ENCODE assay signal across 11 mouse cellular contexts in the genomic region with DNA sequence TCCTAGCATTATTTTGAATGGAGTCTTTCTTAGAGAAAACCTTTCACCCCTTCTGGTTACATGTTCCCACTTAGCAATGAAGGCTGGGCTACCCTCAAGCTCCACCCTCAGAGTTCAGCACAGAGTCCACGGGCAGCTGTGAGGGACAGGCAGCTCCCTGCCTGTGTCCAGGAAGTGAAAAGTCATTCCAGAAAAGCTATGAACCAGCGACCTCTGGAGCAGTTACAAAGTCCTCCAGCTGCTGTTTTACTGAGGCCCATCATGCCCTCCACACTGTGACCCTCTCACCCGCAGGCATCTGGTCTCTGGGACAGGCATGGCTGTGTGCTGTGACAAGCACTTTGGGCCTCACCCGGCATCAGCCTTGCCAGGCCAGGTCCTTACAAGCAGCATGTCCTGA. TPM values are rescaled to one million over a fixed set of nuclear protein-coding genes. Genes with fewer than 3 reads are reported as not detected.
DNase-seq lines count a peak whose midpoint lies in the region; ATAC-seq and TF ChIP-seq lines count a peak whose summit lies in the region.
"Had no signal": no experiment of that assay in that cellular context is flagged by ENCODE, and none has a peak within 500 bp of the region (broad histone marks: within the 10 kb centered on the region; RNA-seq: fewer than 3 reads in every experiment).

No protein-coding gene starts in this region.

- 51% methylated on average over 4 of the region's 4 CpGs for WGBS in midbrain, embryonic 11.5 days
- 51% methylated on average over 4 of the region's 4 CpGs for WGBS in midbrain, embryonic 15.5 days
- 15% methylated on average over 4 of the region's 4 CpGs for WGBS in kidney, embryonic 14.5 days
- WGBS in liver, embryonic 16.5 days (ENCODE audit: insufficient replicate concordance): 27% methylated on average over 4 of the region's 4 CpGs
- WGBS in midbrain, postnatal 0 days: 54% methylated on average over 4 of the region's 4 CpGs

- no peaks in the 10 kb centered on the region for H3K9me3 ChIP-seq in midbrain, embryonic 11.5 days (ENCODE audit: control insufficient read depth, low read length)
- no peaks in the 10 kb centered on the region for H3K9me3 ChIP-seq in midbrain, embryonic 15.5 days
- no peaks in the 10 kb centered on the region for H3K9me3 ChIP-seq in kidney, embryonic 14.5 days (ENCODE audit: control insufficient read depth, low read length)
- H3K9me3 ChIP-seq in liver, embryonic 16.5 days (replicated peaks; ENCODE audit: control insufficient read depth, low read length): no peaks in the 10 kb centered on the region
- H3K9me3 ChIP-seq in midbrain, postnatal 0 days (ENCODE audit: low read length): no peaks in the 10 kb centered on the region
- H3K9me3 ChIP-seq: forebrain, embryonic 10.5 days; midbrain, embryonic 12.5 days had no signal

- H3K4me3 ChIP-seq in midbrain, embryonic 11.5 days (ENCODE audit: low read depth, low read length): no peak overlapping the region
- no peak overlapping the region for H3K4me3 ChIP-seq in midbrain, embryonic 15.5 days
- no peak overlapping the region for H3K4me3 ChIP-seq in kidney, embryonic 14.5 days (ENCODE audit: low read length)
- no peak overlapping the region for H3K4me3 ChIP-seq in liver, embryonic 16.5 days (ENCODE audit: low read depth, low read length)
- no peak overlapping the region for H3K4me3 ChIP-seq in midbrain, postnatal 0 days (ENCODE audit: low read depth, low read length)
- H3K4me3 ChIP-seq: forebrain, embryonic 10.5 days; midbrain, embryonic 12.5 days had no signal

- H3K27ac ChIP-seq in midbrain, embryonic 11.5 days (ENCODE audit: low read depth, low read length): no peak overlapping the region
- H3K27ac ChIP-seq in midbrain, embryonic 15.5 days: no peak overlapping the region
- peak overlapping the region; percentile 65; the same call in 1 of the 2 replicates for H3K27ac ChIP-seq in kidney, embryonic 14.5 days (ENCODE audit: low read depth, low read length)
- peak overlapping the region; percentile 73 for H3K27ac ChIP-seq in liver, embryonic 16.5 days (ENCODE audit: low read length)
- H3K27ac ChIP-seq in midbrain, postnatal 0 days (ENCODE audit: low read depth, low read length): no peak overlapping the region
- H3K27ac ChIP-seq: forebrain, embryonic 10.5 days; midbrain, embryonic 12.5 days had no signal

- DNase-seq in midbrain, embryonic 11.5 days (ENCODE audit: low spot score, missing footprints): peak; percentile 80
- DNase-seq in yolk sac, embryonic 10.5 days (ENCODE audit: low spot score): peak; percentile 78
- DNase-seq in midbrain, postnatal 0 days (ENCODE audit: low spot score): no peak
- no peak for DNase-seq in right cerebral cortex, postnatal 4 days
- DNase-seq: retina, postnatal 1 day had no signal

- ATAC-seq in midbrain, embryonic 11.5 days (ENCODE audit: low FRiP score): no peak
- no peak for ATAC-seq in midbrain, embryonic 15.5 days (replicated peaks)
- peak; percentile 41; the same call in 1 of the 2 replicates for ATAC-seq in kidney, embryonic 14.5 days (ENCODE audit: low FRiP score, low TSS enrichment)
- peak; percentile 76 for ATAC-seq in liver, embryonic 16.5 days (ENCODE audit: low read depth)
- no peak for ATAC-seq in megakaryocyte-erythroid progenitor cell, adult 5-6 weeks (replicated peaks; ENCODE audit: low FRiP score, low TSS enrichment, poor library complexity, severe bottlenecking)
- no peak for ATAC-seq in midbrain, postnatal 0 days (ENCODE audit: low FRiP score)

- no peak overlapping the region for H3K4me2 ChIP-seq in midbrain, embryonic 11.5 days
- H3K4me2 ChIP-seq in midbrain, embryonic 15.5 days: no peak overlapping the region
- no peak overlapping the region for H3K4me2 ChIP-seq in kidney, embryonic 14.5 days (replicated peaks; ENCODE audit: low read depth, low read length)
- no peak overlapping the region for H3K4me2 ChIP-seq in liver, embryonic 16.5 days (ENCODE audit: low read depth, low read length)
- H3K4me2 ChIP-seq in midbrain, postnatal 0 days (ENCODE audit: low read depth, low read length, poor library complexity, severe bottlenecking): no peak overlapping the region
- H3K4me2 ChIP-seq: midbrain, embryonic 12.5 days had no signal

- TF ChIP-seq CTCF in midbrain, postnatal 0 days (IDR thresholded peaks at IDR 0.05): no peak

- H3K4me1 ChIP-seq in midbrain, embryonic 11.5 days (ENCODE audit: control insufficient read depth, insufficient read depth, low read length): peaks cover 9% of the 10 kb centered on the region
- peaks cover 14% of the 10 kb centered on the region for H3K4me1 ChIP-seq in midbrain, embryonic 15.5 days
- H3K4me1 ChIP-seq in kidney, embryonic 14.5 days (ENCODE audit: control insufficient read depth, insufficient read depth, low read length): peaks cover 30% of the 10 kb centered on the region
- H3K4me1 ChIP-seq in liver, embryonic 16.5 days (ENCODE audit: control insufficient read depth, low read depth, low read length): peaks cover 15% of the 10 kb centered on the region
- peaks cover 4% of the 10 kb centered on the region; the same call in 1 of the 2 replicates for H3K4me1 ChIP-seq in midbrain, postnatal 0 days (ENCODE audit: insufficient read depth, low read length)

- no peak overlapping the region for H3K9ac ChIP-seq in midbrain, embryonic 11.5 days (ENCODE audit: low read length)
- H3K9ac ChIP-seq in midbrain, embryonic 15.5 days: no peak overlapping the region
- no peak overlapping the region for H3K9ac ChIP-seq in kidney, embryonic 14.5 days (ENCODE audit: low read depth, low read length)
- no peak overlapping the region for H3K9ac ChIP-seq in liver, embryonic 16.5 days (ENCODE audit: low read depth, low read length)
- H3K9ac ChIP-seq in midbrain, postnatal 0 days (replicated peaks; ENCODE audit: low read length, poor library complexity, severe bottlenecking): no peak overlapping the region
- H3K9ac ChIP-seq: midbrain, embryonic 12.5 days had no signal

- peaks cover 39% of the 10 kb centered on the region for H3K27me3 ChIP-seq in midbrain, embryonic 11.5 days (ENCODE audit: control insufficient read depth, insufficient read depth, low read length)
- peaks cover 38% of the 10 kb centered on the region for H3K27me3 ChIP-seq in midbrain, embryonic 15.5 days (replicated peaks)
- peaks cover 4% of the 10 kb centered on the region; the same call in 1 of the 2 replicates for H3K27me3 ChIP-seq in kidney, embryonic 14.5 days (ENCODE audit: control insufficient read depth, insufficient read depth, low read length)
- peaks cover 37% of the 10 kb centered on the region for H3K27me3 ChIP-seq in liver, embryonic 16.5 days (ENCODE audit: control insufficient read depth, insufficient read depth, low read depth, low read length)
- H3K27me3 ChIP-seq in midbrain, postnatal 0 days (ENCODE audit: insufficient read depth, low read length): peaks cover 24% of the 10 kb centered on the region

- no peaks in the 10 kb centered on the region; the same call in 1 of the 2 replicates for H3K36me3 ChIP-seq in midbrain, embryonic 11.5 days (ENCODE audit: control insufficient read depth, insufficient read depth, low read length)
- no peaks in the 10 kb centered on the region for H3K36me3 ChIP-seq in midbrain, embryonic 15.5 days (replicated peaks)
- no peaks in the 10 kb centered on the region for H3K36me3 ChIP-seq in kidney, embryonic 14.5 days (ENCODE audit: control insufficient read depth, insufficient read depth, low read length)
- H3K36me3 ChIP-seq in liver, embryonic 16.5 days (ENCODE audit: control insufficient read depth, insufficient read depth): no peaks in the 10 kb centered on the region
- H3K36me3 ChIP-seq in midbrain, postnatal 0 days (ENCODE audit: insufficient read depth, low read length): no peaks in the 10 kb centered on the region
- H3K36me3 ChIP-seq: forebrain, embryonic 10.5 days; midbrain, embryonic 12.5 days had no signal

RNA-seq across cellular contexts. Expression of a gene that starts 5.4 kb away (rescaled TPM):
- 0.63 and 0.65 TPM in 2 replicates for polyA plus RNA-seq in midbrain, embryonic 11.5 days (2014; fragmentation: Nextera tagmentation; extraction: Ambion mirVana)
- polyA plus RNA-seq in midbrain, embryonic 15.5 days (2015; fragmentation: Nextera tagmentation; extraction: Ambion mirVana): 0.71 and 1.3 TPM in 2 replicates
- polyA plus RNA-seq in kidney, embryonic 14.5 days (2014; fragmentation: Nextera tagmentation; extraction: Ambion mirVana): 19.5 TPM in 2 replicates
- polyA plus RNA-seq in liver, embryonic 16.5 days (2015; fragmentation: Nextera tagmentation; extraction: Ambion mirVana): 6.3 and 7.4 TPM in 2 replicates
- 0.35 TPM in 1 of 2 replicates, not detected in the other for total RNA-seq in megakaryocyte-erythroid progenitor cell, adult 5-6 weeks (2014; fragmentation: Nextera tagmentation)
- total RNA-seq in megakaryocyte-erythroid progenitor cell, adult 5-6 weeks (2017): not detected in 2 replicates
- 0.28 and 0.60 TPM in 2 replicates for total RNA-seq in midbrain, postnatal 0 days (2014; rRNA removed)
- polyA plus RNA-seq in midbrain, postnatal 0 days (2015; fragmentation: Nextera tagmentation; extraction: Ambion mirVana): 0.58 and 0.72 TPM in 2 replicates

RNA-seq across cellular contexts. Expression of a gene that starts 24.2 kb away (rescaled TPM):
- 94.2 and 94.8 TPM in 2 replicates for polyA plus RNA-seq in midbrain, embryonic 11.5 days (2014; fragmentation: Nextera tagmentation; extraction: Ambion mirVana)
- 140 and 153 TPM in 2 replicates for polyA plus RNA-seq in midbrain, embryonic 15.5 days (2015; fragmentation: Nextera tagmentation; extraction: Ambion mirVana)
- polyA plus RNA-seq in kidney, embryonic 14.5 days (2014; fragmentation: Nextera tagmentation; extraction: Ambion mirVana): 116 TPM in 2 replicates
- 37.0 and 38.0 TPM in 2 replicates for polyA plus RNA-seq in liver, embryonic 16.5 days (2015; fragmentation: Nextera tagmentation; extraction: Ambion mirVana)
- total RNA-seq in megakaryocyte-erythroid progenitor cell, adult 5-6 weeks (2014; fragmentation: Nextera tagmentation): 27.5 and 63.2 TPM in 2 replicates
- 35.5 and 46.5 TPM in 2 replicates for total RNA-seq in megakaryocyte-erythroid progenitor cell, adult 5-6 weeks (2017)
- 88.6 and 89.7 TPM in 2 replicates for total RNA-seq in midbrain, postnatal 0 days (2014; rRNA removed)
- 106 and 118 TPM in 2 replicates for polyA plus RNA-seq in midbrain, postnatal 0 days (2015; fragmentation: Nextera tagmentation; extraction: Ambion mirVana)

Comparison
In these comparisons a context has a peak if more than half of its experiments do, and no peak if none do; other contexts are left out.
1. DNase-seq: peak in midbrain, embryonic 11.5 days (single experiment) and yolk sac, embryonic 10.5 days (single experiment); none in midbrain, postnatal 0 days (single experiment) and right cerebral cortex, postnatal 4 days (single experiment).
2. ATAC-seq: peak in kidney, embryonic 14.5 days (single experiment) and liver, embryonic 16.5 days (single experiment); none in midbrain, embryonic 11.5 days (single experiment), midbrain, embryonic 15.5 days (single experiment), megakaryocyte-erythroid progenitor cell, adult 5-6 weeks (single experiment) and midbrain, postnatal 0 days (single experiment).
3. H3K27ac ChIP-seq: peak in kidney, embryonic 14.5 days (single experiment) and liver, embryonic 16.5 days (single experiment); none in midbrain, embryonic 11.5 days (single experiment), midbrain, embryonic 15.5 days (single experiment) and midbrain, postnatal 0 days (single experiment).